Mouse (Mus musculus): ENCODE results near the gene Isoc2a.
"Not testable (repeated sequence)": the region's sequence is repeated elsewhere in the genome, so short reads cannot be mapped to it uniquely, and the experiment has no call there.

Isoc2a gene

GRCm38 (mm10) chr7:4865579-4866493 is 11.1 kb upstream of the Isoc2a start:
- DNase-seq, result peak; percentile 97

GRCm38 (mm10) chr7:4866631-4867180 is 10.2 kb upstream of the Isoc2a start:
- DNase-seq, result no peak

GRCm38 (mm10) chr7:4870133-4870532 is 6.8 kb upstream of the Isoc2a start, which contains the start of gene Isoc2b:
Gene Isoc2b, minus strand, starts transcription at chr7:4870258.
- DNase-seq, result no peak

- DNase-seq, result no peak
Observed at GRCm38 (mm10) chr7:4877226-4877625, 273 bp downstream of the Isoc2a start.

GRCm38 (mm10) chr7:4878186-4878585 is 1.2 kb downstream of the Isoc2a start:
- DNase-seq, result no peak

- not testable (repeated sequence) for DNase-seq
Observed at GRCm38 (mm10) chr7:4879036-4879435, 2.1 kb downstream of the Isoc2a start.

- no peak for DNase-seq
Observed at GRCm38 (mm10) chr7:4886680-4887079, 9.7 kb downstream of the Isoc2a start.

- DNase-seq, result no peak
Observed at GRCm38 (mm10) chr7:4895186-4895585, 18.2 kb downstream of the Isoc2a start.

GRCm38 (mm10) chr7:4898851-4899648 is 22.1 kb downstream of the Isoc2a start:
- DNase-seq, result no peak

- DNase-seq, result no peak
Observed at GRCm38 (mm10) chr7:4899649-4900522, 22.9 kb downstream of the Isoc2a start.

GRCm38 (mm10) chr7:4900523-4900851 is 23.5 kb downstream of the Isoc2a start:
- no peak for DNase-seq

- DNase-seq, result no peak
Observed at GRCm38 (mm10) chr7:4901171-4901570, 24.2 kb downstream of the Isoc2a start.

GRCm38 (mm10) chr7:4902404-4902803 is 25.5 kb downstream of the Isoc2a start:
- no peak for DNase-seq

- DNase-seq, result no peak
Observed at GRCm38 (mm10) chr7:4906466-4906950, 29.6 kb downstream of the Isoc2a start, which contains the start of gene Gm36210. Gene Gm36210, minus strand, starts transcription at chr7:4906516.

GRCm38 (mm10) chr7:4911561-4911960 is 34.6 kb downstream of the Isoc2a start:
- DNase-seq, result no peak

- no peak for DNase-seq
Observed at GRCm38 (mm10) chr7:4912248-4912647, 35.3 kb downstream of the Isoc2a start.

GRCm38 (mm10) chr7:4915007-4915665 is 38.2 kb downstream of the Isoc2a start, which contains the start of gene Zfp628:
Gene Zfp628, plus strand, starts transcription at chr7:4915217.
- peak; percentile 93 for DNase-seq

- no peak for DNase-seq
Observed at GRCm38 (mm10) chr7:4915669-4916416, 38.9 kb downstream of the Isoc2a start.

GRCm38 (mm10) chr7:4917494-4917893 is 40.5 kb downstream of the Isoc2a start:
- no peak for DNase-seq

GRCm38 (mm10) chr7:4918681-4919080 is 41.7 kb downstream of the Isoc2a start:
- DNase-seq, result no peak

GRCm38 (mm10) chr7:4919096-4919495 is 42.1 kb downstream of the Isoc2a start:
- DNase-seq, result no peak

Data from layer of hippocampus, adult 9-11 months (tissue).